Mouse (Mus musculus) adrenal gland, postnatal 0 days (tissue): ENCODE data around the gene Pygb. TPM values are rescaled to one million over a fixed set of nuclear protein-coding genes. Genes with fewer than 3 reads are reported as not detected.

ENCODE experiments used
- polyA plus RNA-seq: library from polyadenylated mRNA; unstranded; fragments of >200 nt; fragmentation: Nextera tagmentation; extraction: Ambion mirVana; gene quantifications from 2 replicates; pipeline ENCODE4 v1.2.1, GENCODE M21; 2015

Pygb gene
- 37.4 and 52.9 TPM in 2 replicates for polyA plus RNA-seq

DNA sequence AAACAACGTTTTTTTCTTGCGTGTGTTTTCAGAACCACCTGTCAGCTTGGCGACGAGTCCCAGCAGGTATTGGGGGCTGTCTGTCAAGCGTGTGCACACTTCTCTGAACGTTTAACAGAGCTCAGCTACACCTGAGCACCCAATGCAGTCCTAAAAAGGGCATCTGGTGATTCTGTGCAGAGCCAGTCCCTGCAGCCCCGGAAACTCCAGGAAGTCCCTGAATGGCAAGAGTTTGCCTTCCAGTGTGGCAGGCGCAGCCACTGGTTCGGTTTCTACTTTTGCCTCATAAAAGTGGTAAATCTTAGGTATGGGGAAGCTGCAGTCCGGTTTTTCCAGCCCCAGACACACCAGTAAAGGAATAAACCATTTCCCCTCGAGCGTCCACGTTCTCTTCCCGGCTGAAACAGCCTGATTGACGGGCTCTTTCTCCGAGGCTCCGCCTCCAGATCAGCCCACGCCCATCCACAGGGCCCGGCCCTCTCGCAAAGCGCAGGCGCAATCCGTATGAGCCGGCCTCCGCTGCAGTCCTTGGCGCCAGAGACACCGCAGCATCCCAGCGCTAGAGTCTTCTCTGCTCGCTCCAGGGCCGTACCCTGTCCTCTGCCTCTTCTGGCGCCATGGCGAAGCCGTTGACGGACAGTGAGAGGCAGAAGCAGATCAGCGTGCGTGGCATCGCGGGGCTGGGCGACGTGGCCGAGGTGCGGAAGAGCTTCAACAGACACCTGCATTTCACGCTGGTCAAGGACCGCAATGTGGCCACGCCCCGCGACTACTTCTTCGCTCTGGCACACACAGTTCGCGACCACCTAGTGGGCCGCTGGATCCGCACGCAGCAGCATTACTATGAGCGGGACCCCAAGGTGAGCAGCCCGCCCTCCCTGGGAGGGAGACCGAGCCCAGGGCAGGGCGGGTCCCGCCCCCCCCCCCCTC lies at the start of gene Pygb:
TSS of gene Pygb (plus strand) at position 485 of the 930 bp plus-strand sequence.

DNA sequence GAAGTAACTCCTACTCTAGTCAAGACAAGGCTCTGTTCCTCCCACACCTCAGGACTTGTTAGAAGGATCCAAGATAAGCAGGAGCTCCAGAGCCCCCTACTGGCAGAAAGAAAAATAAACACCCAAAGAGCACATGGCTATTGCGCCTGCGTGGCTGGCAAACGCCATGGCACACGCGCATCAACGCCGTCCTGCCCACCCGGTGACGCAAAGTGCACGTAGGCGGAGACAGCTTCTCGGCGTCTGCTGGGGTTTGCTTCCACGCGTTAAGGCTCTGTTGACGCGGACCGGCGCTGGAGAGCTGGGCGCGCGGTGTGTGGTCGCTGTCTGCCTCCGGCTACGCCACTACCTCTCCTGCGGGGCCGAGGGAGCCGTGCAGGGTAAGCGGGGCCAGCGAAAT lies 37.7 kb upstream of the Pygb start, which contains the start of gene Entpd6:
TSS of gene Entpd6 (plus strand) at position 189 of the 400 bp plus-strand sequence.

Other genes starting within 250 kb of the Pygb start
- gene Cst7, start 216.3 kb upstream of the Pygb start, polyA plus RNA-seq = 0.80 and 0.95 TPM in 2 replicates
- gene Apmap, start 178.2 kb upstream of the Pygb start, polyA plus RNA-seq = 51.0 and 71.6 TPM in 2 replicates
- gene Acss1, start 118.2 kb upstream of the Pygb start, polyA plus RNA-seq = 4.5 and 6.2 TPM in 2 replicates
- gene Vsx1, start 97.4 kb upstream of the Pygb start, polyA plus RNA-seq = not detected in 2 replicates
- 8.9 TPM in 2 replicates for gene Entpd6, start 37.7 kb upstream of the Pygb start, polyA plus RNA-seq
- 57.7 and 62.9 TPM in 2 replicates for gene Abhd12, start 118.0 kb downstream of the Pygb start, polyA plus RNA-seq
- gene Gins1, start 118.7 kb downstream of the Pygb start, polyA plus RNA-seq = 13.5 and 13.8 TPM in 2 replicates